Mouse (Mus musculus): ENCODE measurements around the gene Nlrp10.

GRCm38 (mm10) chr7:108933794-108934731 lies 4.1 kb upstream of the Nlrp10 start, which contains the start of gene Eif3f:
- TF ChIP-seq POLR2A (IDR thresholded peaks at IDR 0.05; ENCODE audit: insufficient read length, low read depth) (peak; percentile 79), E2F4 (IDR thresholded peaks at IDR 0.05; ENCODE audit: insufficient read depth) (peak; percentile 28), MAX (IDR thresholded peaks at IDR 0.05; ENCODE audit: low read depth) (no peak), MYOG (IDR thresholded peaks at IDR 0.05; ENCODE audit: control insufficient read depth in 1 of 3, insufficient read depth in 1 of 3, insufficient read length in 2 of 3, low read depth in 2 of 3) (no peak)
